ENCODE assay signal across 8 mouse cellular contexts in the genomic region with DNA sequence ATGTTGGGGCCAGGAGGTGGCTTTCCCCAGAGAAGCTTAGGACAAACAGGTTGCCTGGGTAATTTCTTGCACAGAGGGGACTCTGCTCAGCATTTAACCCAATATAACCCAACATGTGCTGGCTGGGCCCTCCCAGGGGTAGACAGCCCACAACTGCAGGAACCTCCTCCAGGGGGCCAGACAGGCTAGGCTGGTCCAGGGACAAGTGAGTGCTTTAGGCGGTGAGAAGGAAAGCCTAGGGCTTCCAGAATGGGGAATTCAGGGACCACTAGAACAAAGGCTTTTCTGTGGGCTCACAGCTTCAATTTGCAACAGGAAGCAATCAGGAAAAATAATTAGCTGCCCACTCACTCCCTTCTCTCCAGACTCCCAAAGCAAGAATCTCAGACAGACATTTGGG. TPM values are rescaled to one million over a fixed set of nuclear protein-coding genes. Genes with fewer than 3 reads are reported as not detected.
A peak's percentile ranks its signal among the peaks of the same experiment; 100 is the strongest.
DNase-seq lines count a peak whose midpoint lies in the region; ATAC-seq and TF ChIP-seq lines count a peak whose summit lies in the region.

No protein-coding gene starts in this region.

- H3K4me3 ChIP-seq in lung, postnatal 0 days (ENCODE audit: low read depth, low read length): peak overlapping the region; percentile 92; the same call in 1 of the 2 replicates
- no peak overlapping the region for H3K4me3 ChIP-seq in lung, adult 2 months (replicated peaks; ENCODE audit: extremely low read depth, low read depth, low read length)
- H3K4me3 ChIP-seq in forebrain, embryonic 15.5 days: peak overlapping the region; percentile 92; the same call in 1 of the 2 replicates
- H3K4me3 ChIP-seq in liver, embryonic 13.5 days (replicated peaks): peak overlapping the region; percentile 73
- peak overlapping the region; percentile 97 for H3K4me3 ChIP-seq in stomach, embryonic 15.5 days (replicated peaks)
- H3K4me3 ChIP-seq in thymus, adult 2 months (ENCODE audit: control insufficient read depth, insufficient read depth, low read length): no peak overlapping the region

- 33% methylated on average over 1 of the region's 1 CpGs for WGBS in lung, postnatal 0 days
- 38% methylated on average over 1 of the region's 1 CpGs for WGBS in lung, adult 2 months
- WGBS in forebrain, embryonic 15.5 days: 4% methylated on average over 1 of the region's 1 CpGs
- whole genome bisulfite sequencing in liver, embryonic 13.5 days (ENCODE audit: insufficient replicate concordance): 38% methylated on average over 1 of the region's 1 CpGs
- WGBS in stomach, embryonic 15.5 days: 28% methylated on average over 1 of the region's 1 CpGs
- WGBS in thymus, adult 2 months: 48% methylated on average over 1 of the region's 1 CpGs

- H3K4me1 ChIP-seq in lung, postnatal 0 days (ENCODE audit: insufficient read depth, low read depth, low read length): peaks cover 47% of the 10 kb centered on the region
- peaks cover 29% of the 10 kb centered on the region for H3K4me1 ChIP-seq in lung, adult 2 months (ENCODE audit: control insufficient read depth, insufficient read depth, low read length)
- H3K4me1 ChIP-seq in forebrain, embryonic 15.5 days: peaks cover 44% of the 10 kb centered on the region
- peaks cover 79% of the 10 kb centered on the region for H3K4me1 ChIP-seq in liver, embryonic 13.5 days (replicated peaks)
- H3K4me1 ChIP-seq in stomach, embryonic 15.5 days: peaks cover 61% of the 10 kb centered on the region
- H3K4me1 ChIP-seq in thymus, adult 2 months (replicated peaks; ENCODE audit: control insufficient read depth, insufficient read depth, low read length): peaks cover 31% of the 10 kb centered on the region

- no peaks in the 10 kb centered on the region for H3K36me3 ChIP-seq in lung, postnatal 0 days (ENCODE audit: insufficient read depth, low read length)
- H3K36me3 ChIP-seq in forebrain, embryonic 15.5 days: no peaks in the 10 kb centered on the region
- H3K36me3 ChIP-seq in liver, embryonic 13.5 days: no peaks in the 10 kb centered on the region
- H3K36me3 ChIP-seq in stomach, embryonic 15.5 days: no peaks in the 10 kb centered on the region
- H3K36me3 ChIP-seq in thymus, adult 2 months (ENCODE audit: control insufficient read depth, insufficient read depth, low read length): no peaks in the 10 kb centered on the region

- TF ChIP-seq CTCF in lung, postnatal 0 days (IDR thresholded peaks at IDR 0.05): peak; percentile 29
- TF ChIP-seq CTCF in lung, adult 2 months (IDR thresholded peaks at IDR 0.05; ENCODE audit: insufficient read depth, low read length): no peak
- no peak for TF ChIP-seq CTCF in thymus, adult 2 months (IDR thresholded peaks at IDR 0.05; ENCODE audit: borderline replicate concordance, control insufficient read depth, extremely low read depth, insufficient read depth, low read length, poor library complexity)

- TF ChIP-seq EP300 in lung, postnatal 0 days (IDR thresholded peaks at IDR 0.05): no peak

- H3K27ac ChIP-seq in lung, postnatal 0 days (ENCODE audit: low read length): peak overlapping the region; percentile 90
- H3K27ac ChIP-seq in forebrain, embryonic 15.5 days (replicated peaks): peak overlapping the region; percentile 41; the same call in 1 of the 2 replicates
- no peak overlapping the region for H3K27ac ChIP-seq in liver, embryonic 13.5 days
- H3K27ac ChIP-seq in stomach, embryonic 15.5 days: peak overlapping the region; percentile 88; the same call in 1 of the 2 replicates
- no peak overlapping the region for H3K27ac ChIP-seq in thymus, adult 2 months (ENCODE audit: control insufficient read depth, insufficient read depth, low read length)

- no peak for ATAC-seq in lung, postnatal 0 days
- ATAC-seq in forebrain, embryonic 15.5 days (replicated peaks): no peak
- no peak for ATAC-seq in liver, embryonic 13.5 days (ENCODE audit: low read depth)
- no peak for ATAC-seq in stomach, embryonic 15.5 days (ENCODE audit: insufficient read depth, low FRiP score, low read depth)

- TF ChIP-seq POLR2A in lung, adult 2 months (IDR thresholded peaks at IDR 0.05; ENCODE audit: borderline replicate concordance, extremely low read depth, low read depth, low read length): no peak
- TF ChIP-seq POLR2A in thymus, adult 2 months (IDR thresholded peaks at IDR 0.05; ENCODE audit: control insufficient read depth, extremely low read depth, insufficient read depth, low read length, poor library complexity): no peak

- no peaks in the 10 kb centered on the region for H3K9me3 ChIP-seq in lung, postnatal 0 days (ENCODE audit: low read length)
- no peaks in the 10 kb centered on the region for H3K9me3 ChIP-seq in forebrain, embryonic 15.5 days
- no peaks in the 10 kb centered on the region for H3K9me3 ChIP-seq in liver, embryonic 13.5 days (replicated peaks)
- no peaks in the 10 kb centered on the region for H3K9me3 ChIP-seq in stomach, embryonic 15.5 days

- no peaks in the 10 kb centered on the region for H3K27me3 ChIP-seq in lung, postnatal 0 days (replicated peaks; ENCODE audit: insufficient read depth, low read length)
- no peaks in the 10 kb centered on the region for H3K27me3 ChIP-seq in forebrain, embryonic 15.5 days
- peaks cover 28% of the 10 kb centered on the region for H3K27me3 ChIP-seq in liver, embryonic 13.5 days
- no peaks in the 10 kb centered on the region for H3K27me3 ChIP-seq in stomach, embryonic 15.5 days (replicated peaks)
- no peaks in the 10 kb centered on the region for H3K27me3 ChIP-seq in thymus, adult 2 months (ENCODE audit: control insufficient read depth, insufficient read depth, low read length)

- peak overlapping the region; percentile 80; the same call in 1 of the 2 replicates for H3K9ac ChIP-seq in lung, postnatal 0 days (replicated peaks; ENCODE audit: low read depth)
- H3K9ac ChIP-seq in forebrain, embryonic 15.5 days (replicated peaks): no peak overlapping the region
- 0 out of 2 replicates have a peak overlapping the region, but pooled peaks have one; percentile 79 for H3K9ac ChIP-seq in liver, embryonic 13.5 days
- no peak overlapping the region for H3K9ac ChIP-seq in stomach, embryonic 15.5 days

- DNase-seq in lung, postnatal 0 days (ENCODE audit: low spot score): no peak
- no peak for DNase-seq in lung, adult 2 months
- no peak for DNase-seq in liver, embryonic 13.5 days
- no peak for DNase-seq in layer of hippocampus, adult 11-12 months (ENCODE audit: low spot score)
- no peak for DNase-seq in frontal cortex, postnatal 10 days (ENCODE audit: low spot score in 2 of 2)
- DNase-seq in thymus, adult 2 months: no peak

- H3K4me2 ChIP-seq in lung, postnatal 0 days (replicated peaks; ENCODE audit: low read depth, low read length): peak overlapping the region; percentile 92
- peak overlapping the region; percentile 97 for H3K4me2 ChIP-seq in forebrain, embryonic 15.5 days (replicated peaks)
- H3K4me2 ChIP-seq in liver, embryonic 13.5 days: peak overlapping the region; percentile 84
- H3K4me2 ChIP-seq in stomach, embryonic 15.5 days: peak overlapping the region; percentile 91

RNA-seq across cellular contexts. Expression of a gene that starts 1.9 kb away (rescaled TPM):
- 4.1 and 5.1 TPM in 2 replicates for polyA plus RNA-seq in lung, postnatal 0 days (2015; fragmentation: Nextera tagmentation; extraction: Ambion mirVana)
- polyA plus RNA-seq in lung, adult 2 months (2012; rRNA removed): 85.8 and 87.8 TPM in 2 replicates
- 2.3 TPM in 2 replicates for polyA plus RNA-seq in forebrain, embryonic 15.5 days (2015; fragmentation: Nextera tagmentation; extraction: Ambion mirVana)
- 1.9 and 2.0 TPM in 2 replicates for polyA plus RNA-seq in liver, embryonic 13.5 days (2015; fragmentation: Nextera tagmentation; extraction: Ambion mirVana)
- polyA plus RNA-seq in stomach, embryonic 15.5 days (2015; fragmentation: Nextera tagmentation; extraction: Ambion mirVana): 5.3 and 6.2 TPM in 2 replicates
- 35.9 and 48.9 TPM in 2 replicates for polyA plus RNA-seq in thymus, adult 2 months (2012; rRNA removed)

RNA-seq across cellular contexts. Expression of a gene that starts 23.7 kb away (rescaled TPM):
- polyA plus RNA-seq in lung, postnatal 0 days (2015; fragmentation: Nextera tagmentation; extraction: Ambion mirVana): 11.3 and 12.6 TPM in 2 replicates
- 36.3 and 41.4 TPM in 2 replicates for polyA plus RNA-seq in lung, adult 2 months (2012; rRNA removed)
- 31.3 and 35.1 TPM in 2 replicates for polyA plus RNA-seq in forebrain, embryonic 15.5 days (2015; fragmentation: Nextera tagmentation; extraction: Ambion mirVana)
- 13.2 and 14.5 TPM in 2 replicates for polyA plus RNA-seq in liver, embryonic 13.5 days (2015; fragmentation: Nextera tagmentation; extraction: Ambion mirVana)
- polyA plus RNA-seq in stomach, embryonic 15.5 days (2015; fragmentation: Nextera tagmentation; extraction: Ambion mirVana): 31.6 and 35.9 TPM in 2 replicates
- 24.8 and 25.2 TPM in 2 replicates for polyA plus RNA-seq in thymus, adult 2 months (2012; rRNA removed)

Comparison
In these comparisons a context has a peak if more than half of its experiments do, and no peak if none do; other contexts are left out.
1. H3K4me3 ChIP-seq: peak in lung, postnatal 0 days (single experiment), forebrain, embryonic 15.5 days (single experiment), liver, embryonic 13.5 days (single experiment) and stomach, embryonic 15.5 days (single experiment); none in lung, adult 2 months (single experiment) and thymus, adult 2 months (single experiment).
2. H3K27ac ChIP-seq: peak in lung, postnatal 0 days (single experiment), forebrain, embryonic 15.5 days (single experiment) and stomach, embryonic 15.5 days (single experiment); none in liver, embryonic 13.5 days (single experiment) and thymus, adult 2 months (single experiment).
3. H3K9ac ChIP-seq: peak in lung, postnatal 0 days (single experiment) and liver, embryonic 13.5 days (single experiment); none in forebrain, embryonic 15.5 days (single experiment) and stomach, embryonic 15.5 days (single experiment).
4. Peak in every context shown above with its lines, with median percentiles within 50 percentile points of each other: H3K4me2 ChIP-seq.